Mouse (Mus musculus): ENCODE results near the gene Tctn3. TPM values are rescaled to one million over a fixed set of nuclear protein-coding genes. Genes with fewer than 3 reads are reported as not detected.

The Tctn3 gene
- 8.1 and 9.6 TPM in 2 replicates for polyA plus RNA-seq (2015; fragmentation: Nextera tagmentation; extraction: Ambion mirVana)

DNA sequence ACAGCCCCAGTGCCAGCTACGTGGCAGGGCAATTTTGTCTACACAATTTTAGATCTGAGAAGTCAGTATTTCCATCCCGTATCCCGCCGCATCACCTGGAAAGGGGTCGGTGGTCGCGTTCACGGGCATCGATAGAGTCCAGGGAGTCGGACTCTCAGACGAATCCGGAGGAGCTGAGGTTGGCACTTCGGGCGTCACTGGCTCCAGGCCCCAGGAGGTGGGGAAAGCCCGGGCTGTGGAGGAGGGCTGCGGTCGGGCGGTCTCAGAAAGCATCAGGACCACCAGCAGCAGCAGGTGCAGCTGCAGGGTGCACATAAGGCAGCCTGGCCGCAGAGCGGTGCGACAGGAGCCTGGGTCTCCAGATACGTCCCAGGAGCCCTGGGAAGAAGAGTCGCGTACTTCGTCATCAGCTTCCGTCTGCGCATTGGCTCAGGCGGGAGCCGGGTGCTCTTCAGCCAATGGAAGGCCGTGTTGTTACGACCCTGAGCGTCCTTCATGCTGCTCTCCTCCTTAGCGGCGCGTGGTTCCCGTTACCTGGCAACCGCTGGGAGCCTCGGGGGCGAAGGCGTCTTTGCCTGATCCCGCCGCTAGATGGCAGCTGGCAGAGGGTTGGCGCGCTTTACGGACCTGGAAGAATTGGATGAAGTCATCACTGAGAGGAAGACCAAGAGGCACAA, at the start of gene Tctn3, which contains the start of gene Entpd1:
Gene Tctn3, minus strand, starts transcription at position 404 of the 677 bp plus-strand sequence.
Gene Entpd1, plus strand, starts transcription at position 537 of the 677 bp plus-strand sequence.
- peaks cover 9% of the 10 kb centered on the region for H3K4me1 ChIP-seq
- WGBS = 1% methylated on average over 45 of the region's 45 CpGs
- peak within 1 kb of the TSS; percentile 91 for H3K4me2 ChIP-seq
- H3K9me3 ChIP-seq = no peaks in the 10 kb centered on the region
- H3K9ac ChIP-seq = peak within 1 kb of the TSS; percentile 86
- peaks cover 27% of the 10 kb centered on the region for H3K36me3 ChIP-seq
- H3K4me3 ChIP-seq = peak within 1 kb of the TSS; percentile 82
- H3K27me3 ChIP-seq (replicated peaks) = no peaks in the 10 kb centered on the region
- peak; percentile 99 for ATAC-seq (ENCODE audit: extremely low read depth, insufficient number of reproducible peaks, low FRiP score, low TSS enrichment)
- no peak within 1 kb of the TSS for H3K27ac ChIP-seq (replicated peaks)

GRCm38 (mm10) chr19:40661108-40661507, 49.1 kb upstream of the Tctn3 start:
- H3K4me3 ChIP-seq = peak overlapping the region; percentile 54
- peaks cover 32% of the 10 kb centered on the region for H3K4me1 ChIP-seq
- no peak for ATAC-seq (ENCODE audit: extremely low read depth, insufficient number of reproducible peaks, low FRiP score, low TSS enrichment)
- H3K27me3 ChIP-seq (replicated peaks) = no peaks in the 10 kb centered on the region
- 0 out of 2 replicates have a peak overlapping the region, but pooled peaks have one; percentile 82 for H3K9ac ChIP-seq
- no peaks in the 10 kb centered on the region for H3K9me3 ChIP-seq
- WGBS = 79% methylated on average over 2 of the region's 2 CpGs
- H3K4me2 ChIP-seq = peak overlapping the region; percentile 77
- no peaks in the 10 kb centered on the region for H3K36me3 ChIP-seq
- H3K27ac ChIP-seq (replicated peaks) = no peak overlapping the region

GRCm38 (mm10) chr19:40660510-40660909, 48.5 kb upstream of the Tctn3 start:
- H3K27me3 ChIP-seq (replicated peaks) = no peaks in the 10 kb centered on the region
- peak overlapping the region; percentile 77 for H3K4me2 ChIP-seq
- H3K4me1 ChIP-seq = peaks cover 32% of the 10 kb centered on the region
- no peaks in the 10 kb centered on the region for H3K9me3 ChIP-seq
- 12% methylated on average over 9 of the region's 9 CpGs for WGBS
- no peak for ATAC-seq (ENCODE audit: extremely low read depth, insufficient number of reproducible peaks, low FRiP score, low TSS enrichment)
- no peaks in the 10 kb centered on the region for H3K36me3 ChIP-seq
- peak overlapping the region; percentile 82 for H3K9ac ChIP-seq
- H3K27ac ChIP-seq (replicated peaks) = peak overlapping the region; percentile 48
- H3K4me3 ChIP-seq = peak overlapping the region; percentile 54

DNA sequence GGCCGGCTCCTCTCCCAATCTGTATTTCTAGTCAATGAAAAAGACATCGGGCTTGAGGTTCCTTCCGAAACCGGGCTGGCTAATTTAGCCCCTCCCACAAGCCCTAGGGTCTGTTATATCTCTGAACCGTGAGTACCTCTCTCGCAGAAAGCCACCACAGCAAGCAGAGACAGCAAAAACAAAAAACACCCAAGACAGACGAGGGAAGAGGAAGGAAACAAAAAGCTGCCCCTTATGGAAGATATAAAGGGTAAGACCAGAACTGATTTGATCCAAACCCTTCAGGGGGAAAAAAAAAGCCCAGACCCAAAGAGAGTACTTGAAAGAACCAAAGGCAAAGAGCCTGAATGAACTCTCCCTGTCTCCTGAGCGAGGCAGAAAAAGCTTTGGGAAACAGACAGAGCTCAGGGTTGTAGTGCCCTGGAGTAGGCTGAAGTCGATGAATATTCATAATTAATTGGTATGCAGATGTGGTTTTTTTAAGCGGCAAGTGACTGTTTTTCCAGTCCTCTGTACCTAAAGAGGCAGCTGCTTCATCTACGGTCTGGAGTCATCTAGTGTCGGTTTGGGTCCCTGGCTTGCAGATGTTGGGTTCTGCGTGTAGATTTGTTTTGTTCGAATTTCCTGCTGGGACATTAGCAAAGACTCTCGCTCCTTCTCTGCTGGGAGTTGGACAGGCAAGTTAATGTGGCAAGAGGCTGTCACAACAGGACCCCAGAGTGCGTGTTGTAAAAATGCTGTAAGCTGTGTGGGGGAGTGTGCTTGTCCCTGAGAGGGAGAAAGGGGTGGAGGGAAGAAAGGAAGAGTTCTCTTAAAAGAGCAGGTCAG, 47.8 kb upstream of the Tctn3 start:
- H3K4me1 ChIP-seq = peaks cover 32% of the 10 kb centered on the region
- H3K4me3 ChIP-seq = peak overlapping the region; percentile 54
- peak overlapping the region; percentile 77 for H3K4me2 ChIP-seq
- under 1% methylated on average over 16 of the region's 16 CpGs for WGBS
- peak overlapping the region; percentile 82 for H3K9ac ChIP-seq
- no peaks in the 10 kb centered on the region for H3K36me3 ChIP-seq
- ATAC-seq (ENCODE audit: extremely low read depth, insufficient number of reproducible peaks, low FRiP score, low TSS enrichment) = no peak
- H3K27me3 ChIP-seq (replicated peaks) = no peaks in the 10 kb centered on the region
- no peaks in the 10 kb centered on the region for H3K9me3 ChIP-seq
- peak overlapping the region; percentile 48 for H3K27ac ChIP-seq (replicated peaks)

DNA sequence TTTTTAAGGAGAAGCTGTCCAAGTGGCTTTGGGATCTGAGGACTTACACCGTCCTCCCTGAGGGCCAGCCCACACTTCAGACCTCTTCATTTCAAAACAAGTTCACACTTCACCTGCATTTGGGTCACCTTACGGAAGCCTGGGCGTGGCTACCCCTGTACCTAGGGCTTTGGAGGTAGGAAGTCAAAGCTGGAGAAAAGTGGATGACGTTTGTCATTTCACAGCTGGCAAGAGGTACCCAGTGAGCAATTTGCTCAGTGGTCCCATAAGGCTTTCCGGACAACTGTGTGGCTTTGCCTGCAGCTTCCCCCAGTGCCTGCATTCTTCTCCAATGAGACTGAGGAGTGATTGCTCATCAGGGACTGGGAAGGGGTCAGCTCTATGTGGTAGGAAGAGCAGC, 46.9 kb upstream of the Tctn3 start:
- H3K4me2 ChIP-seq = peak overlapping the region; percentile 77
- no peak overlapping the region for H3K9ac ChIP-seq
- H3K27ac ChIP-seq (replicated peaks) = no peak overlapping the region
- ATAC-seq (ENCODE audit: extremely low read depth, insufficient number of reproducible peaks, low FRiP score, low TSS enrichment) = no peak
- H3K27me3 ChIP-seq (replicated peaks) = no peaks in the 10 kb centered on the region
- H3K36me3 ChIP-seq = no peaks in the 10 kb centered on the region
- WGBS = 45% methylated on average over 5 of the region's 5 CpGs
- no peaks in the 10 kb centered on the region for H3K9me3 ChIP-seq
- H3K4me3 ChIP-seq = peak overlapping the region; percentile 54; the same call in 1 of the 2 replicates
- peaks cover 31% of the 10 kb centered on the region for H3K4me1 ChIP-seq

- 63% methylated on average over 6 of the region's 6 CpGs for WGBS
Observed at GRCm38 (mm10) chr19:40658281-40658680, 46.2 kb upstream of the Tctn3 start.

DNA sequence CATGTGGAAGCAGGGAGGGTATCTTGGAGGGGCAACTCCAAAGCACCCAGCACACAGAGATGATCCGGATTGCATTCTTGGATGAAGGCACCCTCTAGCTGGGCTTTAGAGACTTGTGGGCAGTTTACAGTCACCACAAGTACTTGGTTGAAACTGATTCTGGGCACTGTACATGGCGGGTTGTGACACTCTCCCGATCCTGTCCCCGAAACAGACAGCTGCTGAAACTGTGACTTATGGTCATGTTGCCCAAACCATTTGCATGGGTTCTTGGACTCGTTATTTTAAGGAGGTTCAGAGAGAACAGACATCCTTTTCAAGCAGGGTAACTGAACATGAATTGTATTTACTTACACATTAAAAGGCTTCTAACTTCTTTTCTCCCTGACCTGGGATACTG, 44.2 kb upstream of the Tctn3 start:
- no peak for ATAC-seq (ENCODE audit: extremely low read depth, insufficient number of reproducible peaks, low FRiP score, low TSS enrichment)
- peaks cover 20% of the 10 kb centered on the region for H3K4me1 ChIP-seq
- no peaks in the 10 kb centered on the region for H3K9me3 ChIP-seq
- H3K27me3 ChIP-seq (replicated peaks) = no peaks in the 10 kb centered on the region
- no peak overlapping the region for H3K4me2 ChIP-seq
- no peak overlapping the region for H3K4me3 ChIP-seq
- WGBS = 80% methylated on average over 5 of the region's 5 CpGs
- no peak overlapping the region for H3K27ac ChIP-seq (replicated peaks)
- no peaks in the 10 kb centered on the region for H3K36me3 ChIP-seq
- no peak overlapping the region for H3K9ac ChIP-seq

More at GRCm38 (mm10) chr19:40658281-40658680, 46.2 kb upstream of the Tctn3 start:
- peaks cover 24% of the 10 kb centered on the region for H3K4me1 ChIP-seq
- H3K9ac ChIP-seq = no peak overlapping the region
- no peaks in the 10 kb centered on the region for H3K9me3 ChIP-seq
- no peak for ATAC-seq (ENCODE audit: extremely low read depth, insufficient number of reproducible peaks, low FRiP score, low TSS enrichment)
- no peak overlapping the region for H3K4me3 ChIP-seq
- no peaks in the 10 kb centered on the region for H3K36me3 ChIP-seq
- no peak overlapping the region for H3K27ac ChIP-seq (replicated peaks)
- H3K4me2 ChIP-seq = no peak overlapping the region
- no peaks in the 10 kb centered on the region for H3K27me3 ChIP-seq (replicated peaks)

DNA sequence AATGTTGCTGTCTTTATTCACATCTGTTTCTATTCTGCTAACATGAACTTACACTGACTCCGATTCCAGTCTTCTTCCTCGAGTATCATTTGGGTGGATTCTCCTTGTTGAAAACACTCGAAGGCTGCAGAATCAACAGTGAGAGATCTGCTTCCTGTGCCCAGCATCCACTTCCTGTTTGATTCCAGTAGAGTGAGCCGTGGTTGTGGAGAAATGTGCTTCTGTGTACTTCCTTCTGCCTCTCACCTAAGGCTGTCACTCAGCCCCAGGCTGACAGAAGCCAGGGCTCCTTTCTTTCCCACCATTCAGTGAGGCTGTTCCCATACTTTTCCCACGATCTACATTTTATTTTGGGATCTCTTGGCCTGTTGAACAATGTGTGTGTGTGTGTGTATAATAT, 38.1 kb upstream of the Tctn3 start:
- no peaks in the 10 kb centered on the region for H3K27me3 ChIP-seq (replicated peaks)
- H3K27ac ChIP-seq (replicated peaks) = peak overlapping the region; percentile 46
- 42% methylated on average over 5 of the region's 5 CpGs for whole genome bisulfite sequencing
- H3K9me3 ChIP-seq = no peaks in the 10 kb centered on the region
- ATAC-seq (ENCODE audit: extremely low read depth, insufficient number of reproducible peaks, low FRiP score, low TSS enrichment) = no peak
- H3K4me1 ChIP-seq = peaks cover 42% of the 10 kb centered on the region
- H3K9ac ChIP-seq = no peak overlapping the region
- H3K4me3 ChIP-seq = no peak overlapping the region
- H3K4me2 ChIP-seq = no peak overlapping the region
- H3K36me3 ChIP-seq = no peaks in the 10 kb centered on the region

DNA sequence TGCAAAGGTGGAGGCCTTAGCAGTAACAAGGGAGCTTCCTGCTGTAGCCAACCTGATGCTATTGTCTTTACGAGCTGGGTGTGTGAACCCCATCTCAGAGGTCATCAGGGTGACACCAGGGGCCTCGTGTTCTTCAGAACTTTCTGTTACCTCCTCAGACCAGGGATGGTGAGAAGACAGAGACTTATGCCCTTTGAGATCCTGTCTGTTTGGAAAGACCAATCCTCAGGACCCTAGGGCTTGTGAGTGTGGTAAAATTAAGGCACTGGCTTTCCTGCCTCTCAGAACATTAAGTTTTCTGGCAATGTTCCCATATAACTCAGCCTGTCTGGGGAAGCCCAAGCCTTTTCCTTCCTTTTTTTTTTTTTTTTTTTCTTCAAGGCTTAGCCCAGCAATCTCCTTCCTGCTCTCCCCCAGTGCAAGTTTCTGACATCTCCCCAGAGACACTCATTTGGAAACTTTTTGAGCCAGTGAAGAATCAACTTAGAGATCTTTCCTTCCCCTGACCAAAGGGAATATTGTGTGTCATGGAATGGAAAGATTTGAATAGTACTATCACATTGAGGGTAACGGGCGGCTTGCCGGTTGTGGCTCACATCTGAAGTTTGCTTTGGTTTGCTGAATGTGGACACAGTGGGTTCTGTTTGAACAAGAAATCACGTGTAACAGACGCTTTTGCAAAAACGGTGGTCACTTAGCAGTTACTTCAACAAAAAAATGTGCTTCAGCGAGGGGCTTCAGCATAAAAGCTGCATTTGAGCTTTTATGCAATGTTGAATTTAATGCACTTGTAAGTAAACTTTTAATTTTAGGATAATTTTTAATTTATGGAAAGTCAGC, 35.5 kb upstream of the Tctn3 start:
- Histone ChIP-seq H3K36me3 (no peaks in the 10 kb centered on the region), H3K4me2 (no peak overlapping the region), H3K27me3 (replicated peaks) (no peaks in the 10 kb centered on the region), H3K27ac (replicated peaks) (peak overlapping the region; percentile 73), H3K4me3 (no peak overlapping the region), H3K4me1 (peaks cover 42% of the 10 kb centered on the region), H3K9me3 (no peaks in the 10 kb centered on the region), H3K9ac (no peak overlapping the region)
- 52% methylated on average over 9 of the region's 9 CpGs for WGBS
- no peak for ATAC-seq (ENCODE audit: extremely low read depth, insufficient number of reproducible peaks, low FRiP score, low TSS enrichment)

- Histone ChIP-seq H3K4me2 (no peak overlapping the region), H3K9ac (no peak overlapping the region), H3K9me3 (no peaks in the 10 kb centered on the region), H3K27ac (replicated peaks) (0 out of 2 replicates have a peak overlapping the region, but pooled peaks have one; percentile 73), H3K27me3 (replicated peaks) (no peaks in the 10 kb centered on the region), H3K4me1 (peaks cover 42% of the 10 kb centered on the region), H3K4me3 (no peak overlapping the region), H3K36me3 (no peaks in the 10 kb centered on the region)
- WGBS = 49% methylated on average over 6 of the region's 6 CpGs
- ATAC-seq (ENCODE audit: extremely low read depth, insufficient number of reproducible peaks, low FRiP score, low TSS enrichment) = no peak
Observed at GRCm38 (mm10) chr19:40646379-40646778, 34.3 kb upstream of the Tctn3 start.

DNA sequence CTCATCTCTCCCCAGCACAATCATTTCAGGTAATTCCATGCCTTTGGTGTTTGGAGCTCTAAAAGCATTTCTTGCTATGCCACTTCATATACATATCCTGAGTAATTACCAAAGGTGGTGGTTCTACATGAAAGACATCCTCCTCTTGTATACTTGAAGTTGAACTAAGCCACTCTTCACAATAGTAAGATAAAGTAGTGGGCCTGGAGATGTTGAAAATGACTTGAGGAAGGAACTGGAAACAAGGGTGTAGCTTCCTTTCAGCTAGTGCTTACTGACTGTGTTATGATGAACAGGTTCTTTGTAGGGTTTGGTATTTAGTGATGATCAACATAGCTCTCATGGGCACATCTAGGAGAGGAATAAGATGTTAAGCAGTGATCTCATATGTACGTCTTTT, 31.8 kb upstream of the Tctn3 start:
- H3K4me1 ChIP-seq = peaks cover 25% of the 10 kb centered on the region
- 73% methylated on average over 1 of the region's 1 CpGs for WGBS
- no peak overlapping the region for H3K9ac ChIP-seq
- no peak overlapping the region for H3K4me2 ChIP-seq
- no peaks in the 10 kb centered on the region for H3K36me3 ChIP-seq
- no peaks in the 10 kb centered on the region for H3K27me3 ChIP-seq (replicated peaks)
- H3K9me3 ChIP-seq = no peaks in the 10 kb centered on the region
- no peak overlapping the region for H3K4me3 ChIP-seq
- no peak overlapping the region for H3K27ac ChIP-seq (replicated peaks)
- no peak for ATAC-seq (ENCODE audit: extremely low read depth, insufficient number of reproducible peaks, low FRiP score, low TSS enrichment)
